Mouse (Mus musculus) left cerebral cortex, adult 18-20 months (tissue): ENCODE measurements around the gene Preb. TPM values are rescaled to one million over a fixed set of nuclear protein-coding genes. Genes with fewer than 3 reads are reported as not detected.
A peak's percentile ranks its signal among the peaks of the same experiment; 100 is the strongest.

ENCODE experiments used
- DNase-seq, 2 experiments: peaks; one replicate each; pipeline ENCODE4 v3.0.0; 2021 to 2022; ENCODE audit warnings: low spot score in 2 of 2, mixed read lengths in 1 of 2
- total RNA-seq, 2 experiments: library from RNA; stranded (reverse); gene quantifications; 2 replicates each; pipeline ENCODE4 v1.2.3; 2021

Gene Preb
- total RNA-seq, 2 experiments from 2014 or later: 121 to 133 TPM

DNA sequence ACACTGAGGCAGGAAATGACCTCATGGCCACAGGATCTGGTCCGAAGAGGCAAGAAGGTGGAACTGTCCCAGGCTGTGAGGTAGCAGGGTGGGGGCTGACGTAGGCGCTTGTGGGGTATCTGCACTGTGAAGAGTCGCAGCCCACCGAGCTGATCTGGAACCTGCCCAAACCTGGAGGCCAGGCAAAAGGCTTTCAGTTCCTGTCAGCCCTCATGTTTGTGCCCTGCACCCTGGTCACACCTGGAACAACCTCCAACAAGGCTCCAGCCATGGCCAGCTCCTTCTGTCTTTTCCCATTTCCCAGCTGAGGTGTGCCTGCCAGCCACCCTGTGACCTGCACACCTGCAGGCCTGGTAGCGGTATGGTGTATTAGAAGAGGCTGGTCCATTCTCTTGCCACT is 2.3 kb downstream of the Preb start:
- DNase-seq: no peak

DNA sequence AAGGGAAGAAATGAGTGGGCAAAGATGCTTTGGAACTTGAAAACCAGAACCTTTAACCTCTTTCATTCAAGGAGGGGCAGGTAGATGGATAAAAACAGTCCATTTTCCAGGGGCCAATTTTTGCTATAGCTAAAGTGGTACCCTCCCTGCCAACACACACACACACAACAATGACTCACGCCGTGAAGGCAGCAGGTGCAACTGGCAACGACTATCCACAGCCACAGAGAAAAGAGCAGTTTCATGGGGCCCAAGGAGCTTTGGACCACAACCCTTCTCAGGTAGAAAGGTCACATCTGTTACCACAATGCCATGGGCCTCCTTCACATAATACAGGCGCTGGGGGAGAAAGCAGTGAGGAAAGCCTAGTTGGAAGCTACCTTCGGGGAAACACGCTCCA is 4.4 kb downstream of the Preb start:
- no peak for DNase-seq

GRCm38 (mm10) chr5:30954556-30954955 is 5.6 kb downstream of the Preb start:
- no peak for DNase-seq

DNA sequence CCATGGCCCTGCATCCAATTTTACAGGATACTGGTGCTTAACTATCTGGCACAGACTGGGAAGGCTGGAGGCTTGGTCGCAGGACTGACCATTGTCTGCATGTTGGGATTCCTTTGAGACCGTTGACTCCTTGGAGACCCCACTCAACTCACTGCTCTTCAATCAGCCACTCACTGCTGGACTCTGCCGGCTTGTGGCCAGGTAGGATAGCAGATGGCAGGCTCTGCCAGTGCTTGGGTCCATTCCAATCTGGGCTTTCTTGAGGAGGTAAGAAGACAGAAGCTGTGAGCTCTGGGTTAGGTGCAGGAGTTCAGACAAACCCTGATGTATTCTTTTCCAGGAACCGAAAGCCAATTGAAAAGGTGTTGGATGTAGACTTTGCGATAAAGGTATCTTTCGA is 6.1 kb downstream of the Preb start:
- DNase-seq: no peak

- no peak for DNase-seq
Observed at GRCm38 (mm10) chr5:30952551-30952950, 7.6 kb downstream of the Preb start.

GRCm38 (mm10) chr5:30951706-30952105 is 8.5 kb downstream of the Preb start:
- DNase-seq: no peak

DNA sequence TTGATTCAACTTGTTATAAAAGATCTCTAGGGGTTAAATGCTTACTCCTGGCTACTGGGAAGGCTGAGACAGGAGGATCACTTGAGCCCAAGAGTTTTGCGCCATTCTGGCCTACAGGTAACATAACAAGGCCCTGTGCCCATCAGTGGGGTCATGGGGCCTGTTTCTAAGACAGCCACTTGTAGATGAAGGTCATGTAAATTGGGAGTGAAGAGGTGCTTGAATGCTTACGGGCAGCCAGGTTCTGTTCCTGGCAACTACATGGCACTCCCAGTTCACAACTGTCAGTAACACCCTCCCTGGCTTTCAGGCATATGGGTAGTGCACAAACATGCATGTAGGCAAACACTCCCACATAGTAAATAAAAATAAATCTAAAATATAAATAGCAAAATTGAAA is 9.2 kb downstream of the Preb start:
- no peak for DNase-seq

GRCm38 (mm10) chr5:30950451-30950850 is 9.7 kb downstream of the Preb start:
- no peak for DNase-seq

GRCm38 (mm10) chr5:30949654-30950326 is 10.4 kb downstream of the Preb start:
- peak; percentile 89 to 94 for DNase-seq

DNA sequence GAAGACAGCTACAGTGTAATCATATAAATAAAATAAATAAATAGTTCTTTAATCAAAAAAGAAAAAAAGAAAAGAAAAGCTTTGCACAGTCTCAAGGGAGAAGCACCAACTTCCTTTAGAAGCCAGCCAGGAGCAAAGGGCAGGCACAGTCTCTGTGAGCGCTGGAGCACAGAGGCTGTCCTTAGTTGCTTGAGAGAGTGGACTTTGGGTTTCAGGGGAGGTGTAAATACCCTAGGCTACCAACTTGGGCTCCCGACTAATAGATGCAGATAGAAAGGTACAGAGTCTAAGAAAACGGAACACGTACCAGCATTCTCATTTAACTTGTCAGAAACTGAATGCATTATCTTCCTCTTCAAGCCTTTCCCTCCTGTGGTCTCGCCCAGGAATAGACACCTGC is 11.5 kb downstream of the Preb start:
- no peak for DNase-seq

DNA sequence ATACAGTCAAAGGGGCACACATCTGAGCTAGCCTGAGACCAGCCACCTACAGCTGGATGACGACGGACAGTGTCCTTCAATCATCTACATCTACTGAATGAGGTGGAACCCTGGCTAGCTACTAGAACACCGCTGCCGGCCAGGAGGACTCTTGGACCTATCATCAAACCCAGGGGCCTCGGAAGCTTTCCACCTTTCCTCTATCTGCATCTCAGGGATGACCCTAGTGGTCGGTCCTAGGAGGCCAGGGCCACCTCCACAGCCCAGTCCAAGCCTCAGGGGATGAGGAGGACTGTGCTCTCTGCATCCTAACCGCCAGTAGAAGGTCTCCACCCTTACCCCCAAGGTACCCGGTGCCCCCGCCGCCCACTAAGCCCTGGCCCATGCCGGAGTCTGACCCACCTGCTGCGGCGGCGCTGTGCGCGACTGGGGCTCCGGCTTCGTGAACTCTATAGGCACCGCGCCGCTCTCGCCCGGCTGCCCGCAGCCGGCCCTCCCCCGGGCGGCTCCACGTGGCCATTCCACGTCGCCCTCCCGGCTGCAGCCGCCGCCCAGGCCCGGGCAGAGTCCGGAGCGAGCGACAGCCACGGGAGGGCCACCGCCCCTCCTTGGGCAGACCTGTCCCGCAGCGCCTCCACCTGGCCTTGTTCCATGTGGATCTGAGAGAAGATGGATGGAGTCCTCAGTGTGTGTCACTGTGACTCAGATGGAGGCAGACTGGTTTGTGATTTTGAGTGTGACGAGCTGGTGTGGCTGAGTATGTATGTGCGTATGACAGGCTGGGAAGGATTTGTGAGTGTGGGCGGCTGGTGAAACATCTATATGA is 15.0 kb downstream of the Preb start, which contains the start of gene Cgref1:
Gene Cgref1 (minus strand): TSS at position 636 of the 826 bp plus-strand sequence.
- DNase-seq: peak; percentile 75 to 80

GRCm38 (mm10) chr5:30944344-30944743 is 15.8 kb downstream of the Preb start:
- DNase-seq: no peak

DNA sequence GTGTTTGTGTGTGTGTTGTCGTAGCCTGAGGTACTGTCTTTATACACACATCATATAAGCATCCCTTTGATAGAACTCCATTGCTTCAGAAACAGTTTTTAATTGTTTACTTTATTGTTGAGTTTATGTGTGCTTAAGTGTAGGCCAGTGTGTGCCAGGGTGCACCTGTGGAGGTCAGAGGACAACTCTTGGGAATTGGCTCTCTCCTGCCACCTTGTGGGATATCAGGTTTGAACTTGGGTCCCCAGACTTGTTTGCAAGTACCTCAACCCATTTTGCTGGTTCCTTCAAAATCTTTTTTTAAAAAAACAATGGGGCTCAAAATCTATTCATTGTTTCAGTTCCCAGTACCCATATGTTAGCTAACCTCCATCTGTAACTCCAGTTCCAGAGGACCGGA is 17.2 kb downstream of the Preb start:
- no peak for DNase-seq

- no peak for DNase-seq
Observed at GRCm38 (mm10) chr5:30934725-30935461, 25.3 kb downstream of the Preb start.

DNA sequence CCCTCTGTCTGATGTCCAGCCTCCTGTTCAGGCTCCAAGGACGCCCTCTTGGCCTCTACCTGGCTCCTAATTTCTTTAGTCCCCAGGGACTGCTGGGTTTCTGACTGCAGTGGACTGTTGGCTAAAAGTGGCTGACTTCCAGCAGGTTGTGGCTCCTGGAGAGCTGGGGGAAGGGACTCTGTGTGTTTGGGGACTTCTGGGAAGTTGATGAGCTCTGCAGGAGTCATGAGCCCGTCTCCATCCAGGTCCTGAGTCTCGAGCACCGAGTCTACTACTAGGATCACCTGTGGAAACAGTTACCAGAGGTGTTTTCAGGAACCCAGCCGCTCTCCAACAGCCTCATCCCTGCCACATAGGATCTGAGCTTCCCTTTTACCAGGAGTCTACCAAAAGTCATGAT is 26.5 kb downstream of the Preb start:
- DNase-seq: no peak

DNA sequence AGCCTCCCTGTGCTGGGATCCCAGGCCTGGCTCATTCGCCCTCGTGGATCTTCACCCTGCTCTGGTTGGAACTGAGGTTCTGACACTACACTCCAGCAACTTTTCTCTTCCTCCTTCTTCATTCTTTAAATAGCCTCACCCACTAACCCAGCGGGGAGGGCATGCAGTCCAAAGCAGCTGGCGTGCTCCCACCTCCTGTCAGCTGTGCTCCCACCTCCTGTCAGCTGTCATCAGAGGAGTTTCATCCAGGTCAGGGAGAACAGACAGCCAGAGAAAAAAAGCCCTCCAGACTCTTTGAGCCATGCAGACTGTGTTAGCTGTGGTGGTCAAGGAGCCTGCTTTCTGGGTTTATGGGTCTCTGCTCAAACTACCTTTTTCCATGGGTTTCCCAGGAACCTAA is 28.8 kb downstream of the Preb start:
- no peak for DNase-seq

GRCm38 (mm10) chr5:30930846-30931245 is 29.3 kb downstream of the Preb start:
- DNase-seq: no peak

GRCm38 (mm10) chr5:30930121-30930520 is 30.0 kb downstream of the Preb start:
- DNase-seq: peak; percentile 80 to 86

DNA sequence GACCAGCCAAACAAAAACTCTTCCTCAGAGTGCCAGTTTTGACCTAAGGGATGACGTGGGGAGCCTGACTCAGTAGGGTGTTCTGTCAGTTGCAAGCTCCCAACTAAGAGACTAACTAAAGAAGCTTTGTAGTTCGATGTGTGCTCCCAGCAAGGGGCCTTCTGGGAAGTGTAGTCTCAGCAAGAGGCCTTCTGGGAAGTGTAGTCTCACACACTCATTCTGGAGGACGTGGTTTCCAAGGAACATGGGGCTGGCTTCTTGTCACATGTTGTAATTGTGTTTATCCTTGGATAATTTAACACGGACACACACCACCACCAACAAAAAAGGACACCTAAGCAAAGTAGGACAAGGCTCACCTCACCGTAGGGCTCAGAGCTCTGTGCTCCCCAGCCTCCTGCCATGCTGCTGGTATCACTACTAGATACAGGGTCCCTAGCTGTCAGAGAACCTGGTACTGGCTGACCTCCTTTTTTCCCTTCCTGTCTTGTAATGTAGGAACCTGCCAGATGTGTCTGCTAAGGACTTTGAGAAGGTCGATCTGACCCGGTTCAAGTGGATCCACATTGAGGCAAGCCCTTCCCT is 32.1 kb downstream of the Preb start:
- peak in 1 of 2 experiments; percentile 48 for DNase-seq

GRCm38 (mm10) chr5:30926073-30926472 is 34.1 kb downstream of the Preb start:
- no peak for DNase-seq

DNA sequence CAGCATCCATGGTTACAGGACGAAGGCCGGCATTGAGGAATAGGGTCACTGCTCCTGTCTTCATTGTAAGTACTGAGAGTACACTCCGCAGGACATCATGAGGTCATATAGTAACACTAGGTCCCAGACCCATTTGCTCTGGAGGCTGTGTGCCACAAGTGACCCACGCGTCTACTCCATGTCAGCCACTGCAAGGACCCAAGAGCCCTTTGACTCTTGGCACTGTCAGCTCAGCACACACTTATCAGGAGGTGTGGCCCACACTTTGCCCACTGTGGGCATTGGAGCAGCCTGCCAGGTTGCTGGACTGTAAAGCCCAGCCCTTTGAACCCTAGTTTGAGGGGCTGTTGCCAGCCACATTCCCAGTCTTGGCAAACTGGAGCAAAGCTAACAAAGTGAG is 34.9 kb downstream of the Preb start:
- no peak for DNase-seq

GRCm38 (mm10) chr5:30924614-30925013 is 35.5 kb downstream of the Preb start:
- DNase-seq: no peak
